Mouse (Mus musculus) testis, adult 2 months (tissue): ENCODE results near the gene Dpep3. TPM values are rescaled to one million over a fixed set of nuclear protein-coding genes. Genes with fewer than 3 reads are reported as not detected.
"Not testable (repeated sequence)": the region's sequence is repeated elsewhere in the genome, so short reads cannot be mapped to it uniquely, and the experiment has no call there.

Source experiments
- H3K27ac ChIP-seq: fragments of 200-500 bp; 2 replicates; pipeline ENCODE4 v1.5.1; 2012; ENCODE audit warnings: low read depth, low read length; ENCODE audit not compliant: control insufficient read depth, insufficient read depth
- H3K27me3 ChIP-seq: fragments of 200-500 bp; 2 replicates; pipeline ENCODE4 v1.6.1; 2012; ENCODE audit warnings: mild to moderate bottlenecking, low read length, moderate library complexity; ENCODE audit not compliant: control insufficient read depth, insufficient read depth
- H3K36me3 ChIP-seq: fragments of 200-500 bp; 2 replicates; pipeline ENCODE4 v1.6.1; 2012; ENCODE audit warnings: mild to moderate bottlenecking, low read length; ENCODE audit not compliant: control insufficient read depth, insufficient read depth
- H3K4me1 ChIP-seq: fragments of 200-500 bp; 2 replicates; pipeline ENCODE4 v1.6.1; 2012; ENCODE audit warnings: low read length; ENCODE audit not compliant: control insufficient read depth, insufficient read depth
- H3K4me3 ChIP-seq: fragments of 200-500 bp; 2 replicates; pipeline ENCODE4 v1.5.1; 2012; ENCODE audit warnings: low read depth, mild to moderate bottlenecking, low read length, moderate library complexity, mixed read lengths; ENCODE audit not compliant: control insufficient read depth
- CTCF ChIP-seq: fragments of 200-500 bp; IDR thresholded peaks from 2 replicates; pipeline ENCODE4 v1.5.1; 2012; ENCODE audit warnings: low read depth, mild to moderate bottlenecking, inconsistent platforms, low read length, moderate library complexity; ENCODE audit not compliant: control insufficient read depth, insufficient read depth, insufficient replicate concordance
- POLR2A ChIP-seq: fragments of 200-500 bp; IDR thresholded peaks from 2 replicates; pipeline ENCODE4 v1.6.1; 2012; ENCODE audit warnings: low read depth, mild to moderate bottlenecking, inconsistent platforms, low read length, moderate library complexity; ENCODE audit not compliant: control insufficient read depth
- polyA plus RNA-seq: library from polyadenylated mRNA; depleted of rRNA; stranded (reverse); fragments of >200 nt; gene quantifications from 2 replicates; pipeline ENCODE4 v1.2.3, GENCODE M21; 2012; rRNA removed

Gene Dpep3
- 561 and 647 TPM in 2 replicates for polyA plus RNA-seq

GRCm38 (mm10) chr8:105979325-105979724 lies at the start of gene Dpep3:
TSS of gene Dpep3 (minus strand) at chr8:105979429.
- peak within 1 kb of the TSS; percentile 78 for H3K4me3 ChIP-seq
- peak within 1 kb of the TSS; percentile 76 for H3K27ac ChIP-seq
- H3K27me3 ChIP-seq = no peaks in the 10 kb centered on the region
- TF ChIP-seq POLR2A (peak; percentile 89), CTCF (peak; percentile 85; the same call in 1 of the 2 replicates)
- peaks cover 4% of the 10 kb centered on the region for H3K36me3 ChIP-seq
- peaks cover 3% of the 10 kb centered on the region for H3K4me1 ChIP-seq

DNA sequence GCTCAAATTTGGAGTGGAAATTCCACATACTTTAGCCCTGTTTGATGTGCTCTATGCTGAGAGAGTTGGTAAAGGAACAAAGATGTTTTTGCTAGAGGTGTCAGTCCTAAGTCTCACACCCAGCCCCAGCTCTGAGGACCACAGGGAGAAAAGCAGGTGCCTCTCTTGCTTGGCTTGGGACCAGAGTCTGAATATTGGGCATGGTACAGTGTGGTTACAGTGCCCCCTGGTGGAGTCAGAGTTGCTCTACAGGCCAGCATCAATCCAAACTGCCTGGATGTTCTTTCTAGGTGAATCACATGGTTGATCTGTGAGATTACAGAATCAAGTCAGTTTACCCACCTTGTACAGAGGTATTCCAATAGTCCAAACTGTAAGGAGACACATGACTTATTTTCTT lies 43.3 kb upstream of the Dpep3 start:
- no peaks in the 10 kb centered on the region for H3K4me1 ChIP-seq
- H3K27ac ChIP-seq = no peak overlapping the region
- H3K27me3 ChIP-seq = no peaks in the 10 kb centered on the region
- TF ChIP-seq CTCF = peak; percentile 74; the same call in 1 of the 2 replicates
- TF ChIP-seq POLR2A = no peak
- H3K36me3 ChIP-seq = no peaks in the 10 kb centered on the region
- no peak overlapping the region for H3K4me3 ChIP-seq

GRCm38 (mm10) chr8:106018039-106018438 lies 38.8 kb upstream of the Dpep3 start:
- Histone ChIP-seq H3K27ac (no peak overlapping the region), H3K36me3 (no peaks in the 10 kb centered on the region), H3K4me3 (no peak overlapping the region), H3K27me3 (no peaks in the 10 kb centered on the region), H3K4me1 (no peaks in the 10 kb centered on the region)
- TF ChIP-seq POLR2A (no peak), CTCF (no peak)

GRCm38 (mm10) chr8:106017130-106017529 lies 37.9 kb upstream of the Dpep3 start:
- Histone ChIP-seq H3K4me1 (no peaks in the 10 kb centered on the region), H3K27ac (no peak overlapping the region), H3K27me3 (no peaks in the 10 kb centered on the region), H3K36me3 (no peaks in the 10 kb centered on the region), H3K4me3 (no peak overlapping the region)
- TF ChIP-seq POLR2A = no peak
- TF ChIP-seq CTCF = no peak

DNA sequence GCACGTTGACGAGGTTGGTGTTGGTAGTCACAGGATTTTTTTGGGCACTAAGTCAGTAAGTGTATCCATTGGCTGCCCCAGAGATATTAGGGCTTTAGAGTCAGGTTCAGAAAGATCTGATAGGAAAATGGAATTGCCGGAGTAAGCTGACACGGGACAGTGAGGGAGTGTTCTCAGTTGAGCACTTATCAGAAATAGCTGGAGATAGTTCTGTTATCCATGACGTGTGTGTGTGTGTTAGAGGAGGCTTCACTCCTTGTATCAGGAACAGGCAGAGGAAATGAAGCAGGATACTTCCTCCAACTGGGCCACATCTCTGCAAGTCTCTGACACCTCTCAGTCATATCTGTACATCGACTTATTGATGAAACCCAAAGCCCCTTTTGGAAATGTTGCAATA lies 37.1 kb upstream of the Dpep3 start:
- no peak overlapping the region for H3K27ac ChIP-seq
- H3K36me3 ChIP-seq = no peaks in the 10 kb centered on the region
- TF ChIP-seq CTCF (no peak), POLR2A (no peak)
- no peak overlapping the region for H3K4me3 ChIP-seq
- no peaks in the 10 kb centered on the region; the same call in 1 of the 2 replicates for H3K4me1 ChIP-seq
- H3K27me3 ChIP-seq = no peaks in the 10 kb centered on the region

- not testable (repeated sequence) for H3K4me1 ChIP-seq, H3K36me3 ChIP-seq, H3K27ac ChIP-seq, H3K4me3 ChIP-seq, H3K27me3 ChIP-seq
These were observed 33.0 kb upstream of the Dpep3 start for GRCm38 (mm10) chr8:106012203-106012602.

DNA sequence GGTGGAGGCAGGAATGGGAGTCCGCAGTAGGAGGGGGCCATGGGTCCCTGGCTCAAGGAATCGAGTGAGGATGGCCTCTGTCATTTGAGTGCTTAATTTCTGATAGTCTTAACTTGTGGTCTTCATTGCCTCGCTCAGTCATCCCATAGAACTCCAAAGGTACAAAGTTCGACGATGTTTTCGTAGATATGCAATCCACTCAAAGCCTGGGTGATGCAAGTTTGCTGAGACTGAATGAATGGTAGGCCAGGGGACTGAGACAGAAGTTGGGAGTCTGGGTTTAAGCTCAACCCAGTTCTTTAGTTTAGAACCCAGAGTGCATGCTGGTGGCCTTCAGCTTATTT lies 32.4 kb upstream of the Dpep3 start, which contains the start of gene Ddx28:
Gene Ddx28 (minus strand): TSS at position 240 of the 344 bp plus-strand sequence.
- H3K36me3 ChIP-seq = no peaks in the 10 kb centered on the region
- peak within 1 kb of the TSS; percentile 98 for H3K4me3 ChIP-seq
- peaks cover 3% of the 10 kb centered on the region; the same call in 1 of the 2 replicates for H3K4me1 ChIP-seq
- TF ChIP-seq CTCF = no peak
- TF ChIP-seq POLR2A = no peak
- no peaks in the 10 kb centered on the region for H3K27me3 ChIP-seq
- H3K27ac ChIP-seq = peak within 1 kb of the TSS; percentile 71

DNA sequence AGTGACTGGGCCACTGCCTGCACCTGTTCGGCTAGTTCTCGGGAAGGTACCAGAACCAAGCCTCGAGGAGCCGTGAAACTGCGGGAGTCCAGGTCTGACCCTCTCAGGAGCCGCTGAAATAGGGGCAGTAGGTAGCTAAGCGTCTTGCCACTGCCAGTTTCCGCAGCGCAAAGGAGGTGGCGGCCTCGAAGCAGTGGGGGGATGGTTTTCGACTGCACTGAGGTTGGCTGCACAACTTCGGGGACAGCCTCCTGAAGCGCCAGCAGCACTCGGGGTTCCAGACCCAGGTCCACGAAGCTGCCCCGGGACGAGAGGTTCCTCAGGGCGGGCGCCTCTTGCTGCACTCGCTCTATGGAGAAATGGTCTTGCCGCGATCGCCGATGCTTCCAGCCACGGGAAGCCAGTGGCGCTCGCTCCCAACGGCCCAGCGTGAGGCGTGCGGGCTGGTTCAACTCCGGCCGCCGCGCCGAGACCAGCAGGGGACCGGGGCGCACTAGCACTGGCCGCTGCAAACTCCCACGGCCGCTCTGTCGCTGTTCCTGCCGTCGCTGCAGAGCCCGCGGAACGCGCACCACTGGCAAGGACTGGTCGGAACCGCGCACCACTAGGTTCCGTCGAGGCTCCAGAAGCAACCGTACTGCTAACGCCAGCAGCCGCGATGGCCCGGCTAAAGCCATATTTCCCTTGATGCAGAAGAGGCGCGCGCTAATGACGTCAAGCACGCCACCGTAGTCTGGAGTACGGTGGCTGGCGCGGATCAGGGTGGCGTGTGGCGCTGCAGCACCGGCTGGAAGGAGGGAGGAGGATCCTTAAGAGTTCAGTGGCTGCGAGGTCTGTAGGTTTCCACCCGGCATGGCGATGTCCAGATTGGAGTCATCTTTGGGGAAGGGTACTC lies 31.8 kb upstream of the Dpep3 start:
- no peaks in the 10 kb centered on the region for H3K36me3 ChIP-seq
- TF ChIP-seq POLR2A (peak; percentile 84), CTCF (0 out of 2 replicates have a peak, but pooled peaks have one; percentile 8)

DNA sequence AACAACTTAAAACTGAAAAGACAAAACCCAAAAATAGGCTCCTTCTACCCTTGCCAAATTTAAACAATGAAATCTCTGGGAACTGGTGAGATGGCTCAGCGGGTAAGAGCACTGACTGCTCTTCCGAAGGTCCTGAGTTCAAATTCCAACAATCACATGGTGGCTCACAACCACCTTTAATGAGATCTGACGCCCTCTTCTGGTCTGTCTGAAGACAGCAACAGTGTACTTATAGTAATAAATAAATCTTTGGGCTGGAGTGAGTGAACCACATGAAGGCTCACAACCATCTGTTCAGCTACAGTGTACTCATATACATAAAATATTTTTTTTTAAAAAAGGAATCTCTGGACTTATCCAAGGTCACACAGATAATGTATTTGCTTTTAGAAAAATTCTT lies 28.7 kb upstream of the Dpep3 start:
- not testable (repeated sequence) for H3K27me3 ChIP-seq, H3K4me3 ChIP-seq, H3K4me1 ChIP-seq, H3K27ac ChIP-seq, H3K36me3 ChIP-seq

More for the DNA sequence above, 31.8 kb upstream of the Dpep3 start:
- no peaks in the 10 kb centered on the region for H3K27me3 ChIP-seq
- peak overlapping the region; percentile 71 for H3K27ac ChIP-seq
- H3K4me1 ChIP-seq = peaks cover 4% of the 10 kb centered on the region; the same call in 1 of the 2 replicates
- H3K4me3 ChIP-seq = peak overlapping the region; percentile 98
